25 mouse cellular contexts compared by ENCODE assay signal in genomic region chr3:81530872-81531271, GRCm38 (mm10).
"Had no signal": no experiment of that assay in that cellular context is flagged by ENCODE, and none has a peak within 500 bp of the region (broad histone marks: within the 10 kb centered on the region; RNA-seq: fewer than 3 reads in every experiment).

No protein-coding gene starts in this region.

- H3K4me2 ChIP-seq: heart, embryonic 12.5 days; hindbrain, embryonic 12.5 days; hindbrain, embryonic 15.5 days; kidney, embryonic 15.5 days; limb, embryonic 13.5 days; limb, embryonic 15.5 days had no signal

- H3K4me1 ChIP-seq: heart, embryonic 10.5 days; hindbrain, embryonic 10.5 days; hindbrain, embryonic 12.5 days; hindbrain, embryonic 15.5 days; kidney, embryonic 15.5 days; limb, embryonic 15.5 days had no signal

- H3K27me3 ChIP-seq: heart, embryonic 12.5 days; hindbrain, embryonic 12.5 days; hindbrain, embryonic 15.5 days; kidney, embryonic 15.5 days; limb, embryonic 13.5 days; limb, embryonic 15.5 days had no signal

- H3K36me3 ChIP-seq: heart, embryonic 10.5 days; heart, embryonic 12.5 days; hindbrain, embryonic 10.5 days; hindbrain, embryonic 12.5 days; hindbrain, embryonic 15.5 days; kidney, embryonic 15.5 days; limb, embryonic 13.5 days; limb, embryonic 15.5 days had no signal

- H3K27ac ChIP-seq: gastrocnemius, adult 2 months; heart, embryonic 10.5 days; hindbrain, embryonic 10.5 days; hindbrain, embryonic 12.5 days; hindbrain, embryonic 15.5 days; hindbrain, postnatal 0 days; kidney, embryonic 15.5 days; kidney, postnatal 0 days; limb, embryonic 13.5 days; limb, embryonic 15.5 days had no signal

- DNase-seq: gastrocnemius, adult 2 months; gastrocnemius, postnatal 10 days; gastrocnemius, postnatal 25 days; heart, adult 18-20 months; heart, postnatal 10 days; heart, postnatal 4 days; kidney, adult 11 months; kidney, adult 2 months; kidney, adult 9 months; kidney, postnatal 14 days; kidney, postnatal 36 days; layer of hippocampus, adult 9-11 months; layer of hippocampus, postnatal 36 days; left cerebral cortex, postnatal 4 days had no signal

- ATAC-seq: hindbrain, postnatal 0 days; intestine, embryonic 16.5 days had no signal

- H3K4me3 ChIP-seq: gastrocnemius, adult 2 months; heart, embryonic 10.5 days; heart, embryonic 12.5 days; hindbrain, embryonic 10.5 days; hindbrain, embryonic 12.5 days; hindbrain, embryonic 15.5 days; kidney, embryonic 15.5 days; limb, embryonic 13.5 days; limb, embryonic 15.5 days had no signal

- H3K9ac ChIP-seq: heart, embryonic 12.5 days; hindbrain, embryonic 12.5 days; hindbrain, embryonic 15.5 days; kidney, embryonic 15.5 days; limb, embryonic 13.5 days; limb, embryonic 15.5 days had no signal

- H3K9me3 ChIP-seq: heart, embryonic 10.5 days; heart, embryonic 12.5 days; hindbrain, embryonic 10.5 days; hindbrain, embryonic 12.5 days; hindbrain, embryonic 15.5 days; kidney, embryonic 15.5 days; limb, embryonic 13.5 days; limb, embryonic 15.5 days had no signal
